Mouse (Mus musculus): ENCODE results near the gene U2af1l4. TPM values are rescaled to one million over a fixed set of nuclear protein-coding genes. Genes with fewer than 3 reads are reported as not detected.
A peak's percentile ranks its signal among the peaks of the same experiment; 100 is the strongest.

U2af1l4 gene
- polyA plus RNA-seq (2015; fragmentation: Nextera tagmentation; extraction: Ambion mirVana), result 71.2 and 73.8 TPM in 2 replicates

- Histone ChIP-seq H3K27me3 (replicated peaks; ENCODE audit: control insufficient read depth, insufficient read depth, low read length) (no peaks in the 10 kb centered on the region), H3K36me3 (ENCODE audit: control insufficient read depth, insufficient read depth, low read length) (peaks cover 8% of the 10 kb centered on the region; the same call in 1 of the 2 replicates), H3K9ac (ENCODE audit: low read depth, low read length) (peak within 1 kb of the TSS; percentile 88), H3K4me2 (ENCODE audit: low read depth, low read length) (peak within 1 kb of the TSS; percentile 65), H3K4me3 (ENCODE audit: low read length) (peak within 1 kb of the TSS; percentile 85), H3K27ac (ENCODE audit: low read length) (peak within 1 kb of the TSS; percentile 98), H3K4me1 (ENCODE audit: control insufficient read depth, insufficient read depth, low read length) (peaks cover 18% of the 10 kb centered on the region), H3K9me3 (ENCODE audit: control insufficient read depth, low read length) (no peaks in the 10 kb centered on the region)
- ATAC-seq, result peak; percentile 88
- 0% methylated on average over 45 of the region's 45 CpGs for WGBS
Measured at GRCm38 (mm10) chr7:30563117-30563905, at the start of gene U2af1l4, which contains the start of the genes Gm49396 and Psenen. TSS of gene U2af1l4 (plus strand) at chr7:30563301. TSS of gene Gm49396 (plus strand) at chr7:30563344. TSS of gene Psenen (minus strand) at chr7:30563627.

GRCm38 (mm10) chr7:30515003-30515760 lies 47.9 kb upstream of the U2af1l4 start:
- WGBS, result 54% methylated on average over 24 of the region's 24 CpGs
- Histone ChIP-seq H3K9ac (ENCODE audit: low read depth, low read length) (no peak overlapping the region), H3K27me3 (replicated peaks; ENCODE audit: control insufficient read depth, insufficient read depth, low read length) (no peaks in the 10 kb centered on the region), H3K4me3 (ENCODE audit: low read length) (no peak overlapping the region), H3K27ac (ENCODE audit: low read length) (no peak overlapping the region), H3K36me3 (ENCODE audit: control insufficient read depth, insufficient read depth, low read length) (no peaks in the 10 kb centered on the region), H3K4me2 (ENCODE audit: low read depth, low read length) (no peak overlapping the region), H3K9me3 (ENCODE audit: control insufficient read depth, low read length) (no peaks in the 10 kb centered on the region), H3K4me1 (ENCODE audit: control insufficient read depth, insufficient read depth, low read length) (no peaks in the 10 kb centered on the region)
- ATAC-seq, result no peak

GRCm38 (mm10) chr7:30518325-30518724 lies 44.8 kb upstream of the U2af1l4 start:
- Histone ChIP-seq H3K4me1 (ENCODE audit: control insufficient read depth, insufficient read depth, low read length) (no peaks in the 10 kb centered on the region), H3K36me3 (ENCODE audit: control insufficient read depth, insufficient read depth, low read length) (no peaks in the 10 kb centered on the region), H3K9ac (ENCODE audit: low read depth, low read length) (no peak overlapping the region), H3K4me2 (ENCODE audit: low read depth, low read length) (no peak overlapping the region), H3K27ac (ENCODE audit: low read length) (no peak overlapping the region), H3K9me3 (ENCODE audit: control insufficient read depth, low read length) (no peaks in the 10 kb centered on the region), H3K4me3 (ENCODE audit: low read length) (no peak overlapping the region), H3K27me3 (replicated peaks; ENCODE audit: control insufficient read depth, insufficient read depth, low read length) (no peaks in the 10 kb centered on the region)
- 46% methylated on average over 8 of the region's 8 CpGs for WGBS
- ATAC-seq, result no peak

- Histone ChIP-seq H3K4me2 (ENCODE audit: low read depth, low read length) (no peak overlapping the region), H3K36me3 (ENCODE audit: control insufficient read depth, insufficient read depth, low read length) (peaks cover 4% of the 10 kb centered on the region; the same call in 1 of the 2 replicates), H3K4me3 (ENCODE audit: low read length) (no peak overlapping the region), H3K9ac (ENCODE audit: low read depth, low read length) (no peak overlapping the region), H3K4me1 (ENCODE audit: control insufficient read depth, insufficient read depth, low read length) (no peaks in the 10 kb centered on the region), H3K27ac (ENCODE audit: low read length) (no peak overlapping the region), H3K9me3 (ENCODE audit: control insufficient read depth, low read length) (no peaks in the 10 kb centered on the region), H3K27me3 (replicated peaks; ENCODE audit: control insufficient read depth, insufficient read depth, low read length) (no peaks in the 10 kb centered on the region)
- WGBS, result 87% methylated on average over 4 of the region's 4 CpGs
- ATAC-seq, result no peak
Measured at GRCm38 (mm10) chr7:30520396-30520795, 42.7 kb upstream of the U2af1l4 start.

- Histone ChIP-seq H3K9me3 (ENCODE audit: control insufficient read depth, low read length) (no peaks in the 10 kb centered on the region), H3K27ac (ENCODE audit: low read length) (no peak overlapping the region), H3K4me1 (ENCODE audit: control insufficient read depth, insufficient read depth, low read length) (peaks cover 2% of the 10 kb centered on the region; the same call in 1 of the 2 replicates), H3K36me3 (ENCODE audit: control insufficient read depth, insufficient read depth, low read length) (peaks cover 6% of the 10 kb centered on the region), H3K9ac (ENCODE audit: low read depth, low read length) (no peak overlapping the region), H3K4me3 (ENCODE audit: low read length) (no peak overlapping the region), H3K27me3 (replicated peaks; ENCODE audit: control insufficient read depth, insufficient read depth, low read length) (no peaks in the 10 kb centered on the region), H3K4me2 (ENCODE audit: low read depth, low read length) (no peak overlapping the region)
- no peak for ATAC-seq
- WGBS, result 68% methylated on average over 5 of the region's 5 CpGs
Measured at GRCm38 (mm10) chr7:30520856-30521255, 42.2 kb upstream of the U2af1l4 start.

GRCm38 (mm10) chr7:30522871-30523270 lies 40.2 kb upstream of the U2af1l4 start:
- 80% methylated on average over 10 of the region's 10 CpGs for WGBS
- ATAC-seq, result no peak
- no peak overlapping the region for H3K4me2 ChIP-seq (ENCODE audit: low read depth, low read length)

GRCm38 (mm10) chr7:30524487-30524886 lies 38.6 kb upstream of the U2af1l4 start:
- H3K9me3 ChIP-seq (ENCODE audit: control insufficient read depth, low read length), result no peaks in the 10 kb centered on the region
- H3K4me1 ChIP-seq (ENCODE audit: control insufficient read depth, insufficient read depth, low read length), result peaks cover 9% of the 10 kb centered on the region
- ATAC-seq, result no peak
- no peak overlapping the region for H3K4me3 ChIP-seq (ENCODE audit: low read length)
- 87% methylated on average over 6 of the region's 6 CpGs for WGBS
- H3K27me3 ChIP-seq (replicated peaks; ENCODE audit: control insufficient read depth, insufficient read depth, low read length), result no peaks in the 10 kb centered on the region
- H3K36me3 ChIP-seq (ENCODE audit: control insufficient read depth, insufficient read depth, low read length), result peaks cover 19% of the 10 kb centered on the region
- H3K4me2 ChIP-seq (ENCODE audit: low read depth, low read length), result no peak overlapping the region
- no peak overlapping the region for H3K9ac ChIP-seq (ENCODE audit: low read depth, low read length)
- no peak overlapping the region for H3K27ac ChIP-seq (ENCODE audit: low read length)

More at GRCm38 (mm10) chr7:30522871-30523270, 40.2 kb upstream of the U2af1l4 start:
- Histone ChIP-seq H3K4me3 (ENCODE audit: low read length) (no peak overlapping the region), H3K27ac (ENCODE audit: low read length) (no peak overlapping the region), H3K9ac (ENCODE audit: low read depth, low read length) (no peak overlapping the region), H3K9me3 (ENCODE audit: control insufficient read depth, low read length) (no peaks in the 10 kb centered on the region), H3K4me1 (ENCODE audit: control insufficient read depth, insufficient read depth, low read length) (peaks cover 9% of the 10 kb centered on the region), H3K27me3 (replicated peaks; ENCODE audit: control insufficient read depth, insufficient read depth, low read length) (no peaks in the 10 kb centered on the region), H3K36me3 (ENCODE audit: control insufficient read depth, insufficient read depth, low read length) (peaks cover 13% of the 10 kb centered on the region)

GRCm38 (mm10) chr7:30525954-30526353 lies 37.1 kb upstream of the U2af1l4 start:
- peaks cover 23% of the 10 kb centered on the region for H3K36me3 ChIP-seq (ENCODE audit: control insufficient read depth, insufficient read depth, low read length)
- H3K27ac ChIP-seq (ENCODE audit: low read length), result peak overlapping the region; percentile 23; the same call in 1 of the 2 replicates
- H3K9ac ChIP-seq (ENCODE audit: low read depth, low read length), result peak overlapping the region; percentile 57
- H3K9me3 ChIP-seq (ENCODE audit: control insufficient read depth, low read length), result no peaks in the 10 kb centered on the region
- peak overlapping the region; percentile 13 for H3K4me2 ChIP-seq (ENCODE audit: low read depth, low read length)
- no peak overlapping the region for H3K4me3 ChIP-seq (ENCODE audit: low read length)
- H3K4me1 ChIP-seq (ENCODE audit: control insufficient read depth, insufficient read depth, low read length), result peaks cover 9% of the 10 kb centered on the region
- H3K27me3 ChIP-seq (replicated peaks; ENCODE audit: control insufficient read depth, insufficient read depth, low read length), result no peaks in the 10 kb centered on the region
- WGBS, result 23% methylated on average over 10 of the region's 10 CpGs
- ATAC-seq, result peak; percentile 63

- H3K9me3 ChIP-seq (ENCODE audit: control insufficient read depth, low read length), result no peaks in the 10 kb centered on the region
- peak; percentile 6 for ATAC-seq
- H3K4me3 ChIP-seq (ENCODE audit: low read length), result no peak overlapping the region
- 33% methylated on average over 17 of the region's 17 CpGs for WGBS
- H3K4me2 ChIP-seq (ENCODE audit: low read depth, low read length), result peak overlapping the region; percentile 13
- peak overlapping the region; percentile 23; the same call in 1 of the 2 replicates for H3K27ac ChIP-seq (ENCODE audit: low read length)
- peaks cover 23% of the 10 kb centered on the region for H3K36me3 ChIP-seq (ENCODE audit: control insufficient read depth, insufficient read depth, low read length)
- no peaks in the 10 kb centered on the region for H3K27me3 ChIP-seq (replicated peaks; ENCODE audit: control insufficient read depth, insufficient read depth, low read length)
- peaks cover 9% of the 10 kb centered on the region for H3K4me1 ChIP-seq (ENCODE audit: control insufficient read depth, insufficient read depth, low read length)
- peak overlapping the region; percentile 57 for H3K9ac ChIP-seq (ENCODE audit: low read depth, low read length)
Measured at GRCm38 (mm10) chr7:30526399-30526798, 36.7 kb upstream of the U2af1l4 start.

Data from intestine, embryonic 16.5 days (tissue).